Mouse (Mus musculus) left cerebral cortex, adult 18-20 months (tissue): ENCODE measurements at regions not wholly inside any gene's neighbourhood (a gene's known extent, or its start where the extent isn't known, plus 50 kb on each side); places are given as distances from the start of the nearest gene placed in this dataset.
A peak's percentile ranks its signal among the peaks of the same experiment; 100 is the strongest.

Experiments used
- DNase-seq, 2 experiments: peaks; one replicate each; pipeline ENCODE4 v3.0.0; 2021 to 2022; ENCODE audit warnings: low spot score in 2 of 2, mixed read lengths in 1 of 2

GRCm38 (mm10) chr11:104038271-104038800 is 71.8 kb downstream of the Arf2 start:
- no peak for DNase-seq

GRCm38 (mm10) chr11:104045216-104045615 is 78.7 kb downstream of the Arf2 start:
- peak; percentile 29 to 40 for DNase-seq

GRCm38 (mm10) chr11:104051986-104052385 is 80.7 kb upstream of the Crhr1 start:
- DNase-seq: no peak

- no peak for DNase-seq
These were observed 79.4 kb upstream of the Crhr1 start for GRCm38 (mm10) chr11:104053242-104053641.

GRCm38 (mm10) chr11:104055941-104056340 is 76.7 kb upstream of the Crhr1 start:
- DNase-seq: peak; percentile 55 to 57

- DNase-seq: no peak
These were observed 75.6 kb upstream of the Crhr1 start for GRCm38 (mm10) chr11:104057046-104057445.

GRCm38 (mm10) chr11:104058600-104058999 is 74.1 kb upstream of the Crhr1 start:
- DNase-seq: no peak

- no peak for DNase-seq
These were observed 73.6 kb upstream of the Crhr1 start for GRCm38 (mm10) chr11:104059085-104059484.

GRCm38 (mm10) chr11:104061361-104061760 is 71.3 kb upstream of the Crhr1 start:
- DNase-seq: no peak

- no peak for DNase-seq
These were observed 67.5 kb upstream of the Crhr1 start for GRCm38 (mm10) chr11:104065181-104065580.

GRCm38 (mm10) chr11:104072591-104073183 is 60.0 kb upstream of the Crhr1 start:
- DNase-seq: no peak

GRCm38 (mm10) chr11:104074763-104075162 is 57.9 kb upstream of the Crhr1 start:
- no peak for DNase-seq

GRCm38 (mm10) chr11:104075394-104075793 is 57.3 kb upstream of the Crhr1 start:
- DNase-seq: no peak

- no peak for DNase-seq
These were observed 50.6 kb upstream of the Crhr1 start for GRCm38 (mm10) chr11:104082083-104082482.
